Mouse (Mus musculus) splenic B cell, adult 2 months (primary cell): ENCODE data around the gene Tpm1.

ENCODE experiments used
- DNase-seq: peaks from one replicate; pipeline ENCODE4 v3.0.0-alpha.2; 2011; ENCODE audit warnings: low read depth, low spot score
- H3K27me3 ChIP-seq: 2 replicates; pipeline ENCODE4 v1.6.1; 2012; ENCODE audit warnings: mild to moderate bottlenecking, low read length, moderate library complexity, mixed read lengths; ENCODE audit not compliant: control insufficient read depth, poor library complexity, insufficient read depth, severe bottlenecking
- H3K36me3 ChIP-seq: 2 replicates; pipeline ENCODE4 v1.6.1; 2012; ENCODE audit warnings: mild to moderate bottlenecking, low read length, moderate library complexity, mixed read lengths; ENCODE audit not compliant: control insufficient read depth, poor library complexity, insufficient read depth, severe bottlenecking

Tpm1 gene

GRCm38 (mm10) chr9:67049086-67049824 is at the start of gene Tpm1:
TSS of gene Tpm1 (minus strand) at chr9:67049406.
- peak; percentile 18 for DNase-seq
- Histone ChIP-seq H3K36me3 (no peaks in the 10 kb centered on the region), H3K27me3 (peaks cover 8% of the 10 kb centered on the region; the same call in 1 of the 2 replicates)

DNA sequence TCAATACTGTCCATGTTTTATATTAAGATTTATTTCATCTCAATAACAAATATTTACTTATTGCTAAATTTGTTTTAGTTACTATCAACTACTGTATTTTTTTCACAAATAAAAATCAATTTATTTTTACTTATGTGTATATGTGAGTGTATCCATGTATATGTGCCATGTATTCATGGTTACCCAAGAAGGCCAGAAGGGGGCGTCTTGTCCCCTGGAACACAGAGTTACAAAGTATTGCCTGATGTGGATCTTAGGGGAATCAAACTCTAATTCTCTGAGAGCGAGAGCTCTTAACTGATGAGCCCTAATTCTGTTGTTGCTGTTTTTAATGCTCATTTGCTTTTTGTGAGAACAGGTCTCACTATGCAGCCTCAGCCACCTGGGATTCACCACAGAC is 45.2 kb upstream of the Tpm1 start:
- H3K27me3 ChIP-seq = no peaks in the 10 kb centered on the region
- no peaks in the 10 kb centered on the region for H3K36me3 ChIP-seq
- no peak for DNase-seq

GRCm38 (mm10) chr9:67092210-67092609 is 43.0 kb upstream of the Tpm1 start:
- Histone ChIP-seq H3K27me3 (no peaks in the 10 kb centered on the region), H3K36me3 (no peaks in the 10 kb centered on the region)
- no peak for DNase-seq

DNA sequence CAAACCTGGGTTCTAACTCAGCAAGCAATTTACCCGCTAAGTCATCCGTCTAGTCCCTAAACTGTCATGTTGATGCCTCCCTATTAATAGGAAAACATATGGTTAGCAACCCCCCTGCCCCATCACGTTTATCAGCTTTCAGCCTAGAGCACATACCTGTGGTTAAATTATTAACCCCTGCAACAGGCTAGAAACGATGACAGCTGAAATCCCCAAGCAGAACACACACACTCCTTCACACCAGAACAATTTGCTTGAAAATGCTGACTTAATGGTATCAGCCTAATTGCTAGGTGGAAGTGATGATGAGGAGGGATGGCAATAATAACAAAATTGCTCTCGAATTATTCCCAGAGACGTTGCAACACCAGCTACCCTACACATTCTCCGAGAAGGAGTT is 42.4 kb upstream of the Tpm1 start:
- DNase-seq = no peak
- H3K36me3 ChIP-seq = no peaks in the 10 kb centered on the region
- no peaks in the 10 kb centered on the region for H3K27me3 ChIP-seq

GRCm38 (mm10) chr9:67091151-67091550 is 41.9 kb upstream of the Tpm1 start:
- Histone ChIP-seq H3K36me3 (no peaks in the 10 kb centered on the region), H3K27me3 (no peaks in the 10 kb centered on the region)

GRCm38 (mm10) chr9:67090633-67091045 is 41.4 kb upstream of the Tpm1 start:
- H3K27me3 ChIP-seq = no peaks in the 10 kb centered on the region
- DNase-seq = no peak
- no peaks in the 10 kb centered on the region for H3K36me3 ChIP-seq

More at GRCm38 (mm10) chr9:67091151-67091550, 41.9 kb upstream of the Tpm1 start:
- no peak for DNase-seq

GRCm38 (mm10) chr9:67089167-67089566 is 40.0 kb upstream of the Tpm1 start:
- DNase-seq = no peak
- no peaks in the 10 kb centered on the region for H3K36me3 ChIP-seq
- no peaks in the 10 kb centered on the region for H3K27me3 ChIP-seq

DNA sequence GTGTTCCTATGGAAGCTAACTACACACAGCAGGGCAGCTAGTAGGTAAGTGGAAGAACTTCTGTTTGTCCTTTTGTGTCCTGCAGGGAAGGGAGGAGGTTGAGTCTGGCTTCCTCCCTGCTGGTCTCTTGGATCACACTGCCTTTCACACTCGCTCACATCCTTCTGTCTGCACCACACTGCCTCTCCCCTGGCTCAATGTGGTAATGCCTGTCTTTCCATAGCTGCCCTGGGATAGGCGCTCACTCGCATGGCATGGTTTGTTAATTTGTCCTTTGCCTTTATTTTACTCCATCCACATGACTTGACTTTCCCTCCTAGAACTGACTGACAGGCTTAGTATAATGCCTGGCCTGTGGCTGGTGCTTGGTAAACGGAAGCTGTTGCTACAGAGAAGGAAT is 34.6 kb upstream of the Tpm1 start:
- no peaks in the 10 kb centered on the region for H3K27me3 ChIP-seq
- no peak for DNase-seq
- no peaks in the 10 kb centered on the region for H3K36me3 ChIP-seq

DNA sequence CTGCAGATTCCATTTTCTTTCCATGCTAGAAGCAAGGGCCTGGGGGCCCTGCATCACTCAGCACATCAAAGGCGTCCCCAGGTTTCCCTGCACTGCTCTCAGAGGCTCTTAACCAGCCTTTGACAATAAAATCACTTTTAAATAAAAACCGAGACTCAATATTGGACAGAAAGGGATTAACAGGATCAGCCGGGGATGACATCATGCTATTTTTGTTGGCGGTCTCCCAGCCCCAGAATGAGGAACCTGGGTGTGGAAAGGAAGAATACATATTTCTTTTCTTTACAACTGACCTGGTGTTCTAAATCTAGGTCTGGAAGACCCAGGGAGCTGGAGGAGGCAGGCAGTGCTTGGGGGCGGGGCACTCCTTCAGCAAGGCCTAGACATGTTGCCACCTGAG is 32.5 kb upstream of the Tpm1 start:
- H3K27me3 ChIP-seq = no peaks in the 10 kb centered on the region
- no peaks in the 10 kb centered on the region for H3K36me3 ChIP-seq
- DNase-seq = no peak

DNA sequence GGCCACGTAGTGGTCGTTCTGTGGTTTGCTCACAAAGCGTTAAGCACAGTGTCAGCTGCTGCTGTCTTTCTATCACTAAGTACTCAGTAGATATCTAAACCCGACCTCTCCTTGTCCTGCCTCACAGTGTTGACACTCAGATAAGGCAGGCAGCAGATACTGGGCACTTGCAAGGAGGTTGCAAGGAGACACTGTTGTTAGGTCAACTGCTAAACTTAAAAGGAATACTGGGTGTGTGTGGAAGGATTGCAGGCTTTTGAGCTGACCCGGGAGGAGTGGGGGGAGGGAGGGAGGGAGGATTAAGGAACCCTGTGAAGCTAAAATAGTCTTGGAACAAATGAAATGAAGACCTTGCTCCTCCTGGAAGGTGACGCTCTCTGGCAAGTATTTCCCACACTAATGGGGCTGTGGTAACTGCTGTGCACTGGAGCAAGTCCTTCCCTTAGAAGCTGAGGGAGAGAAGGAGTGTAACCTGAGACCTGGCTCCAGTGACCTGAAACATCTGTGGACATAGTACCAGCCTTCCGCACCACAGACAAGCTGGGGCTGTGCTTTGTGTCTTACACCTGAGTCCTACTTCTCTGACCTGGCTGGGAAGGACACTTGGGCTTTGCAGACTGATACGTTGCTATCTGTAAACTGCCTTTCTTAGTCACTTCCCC is 28.6 kb upstream of the Tpm1 start:
- no peaks in the 10 kb centered on the region for H3K27me3 ChIP-seq
- H3K36me3 ChIP-seq = no peaks in the 10 kb centered on the region
- DNase-seq = no peak

DNA sequence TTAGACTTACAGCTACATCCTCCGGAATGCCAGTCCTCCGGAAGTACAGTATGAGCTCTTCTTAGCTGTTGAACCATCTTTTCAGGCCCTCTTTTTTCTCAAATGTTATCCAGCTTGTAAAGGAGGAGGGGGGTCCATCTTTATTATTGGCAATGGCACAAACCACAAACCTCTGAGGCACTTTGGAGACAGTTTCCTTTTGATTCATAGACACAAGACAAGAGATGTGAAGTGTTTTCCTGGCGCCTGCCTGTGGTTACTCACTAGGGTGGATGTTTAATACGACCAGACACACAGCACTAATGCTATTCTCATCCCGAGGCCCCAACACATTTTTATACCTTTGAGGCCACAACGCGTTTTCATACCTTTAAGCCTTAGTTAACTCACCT is 28.1 kb upstream of the Tpm1 start:
- no peaks in the 10 kb centered on the region for H3K27me3 ChIP-seq
- no peak for DNase-seq

GRCm38 (mm10) chr9:67072182-67072581 is 23.0 kb upstream of the Tpm1 start:
- no peak for DNase-seq
- Histone ChIP-seq H3K27me3 (no peaks in the 10 kb centered on the region), H3K36me3 (no peaks in the 10 kb centered on the region)

More for the DNA sequence above, 28.1 kb upstream of the Tpm1 start:
- no peaks in the 10 kb centered on the region for H3K36me3 ChIP-seq

DNA sequence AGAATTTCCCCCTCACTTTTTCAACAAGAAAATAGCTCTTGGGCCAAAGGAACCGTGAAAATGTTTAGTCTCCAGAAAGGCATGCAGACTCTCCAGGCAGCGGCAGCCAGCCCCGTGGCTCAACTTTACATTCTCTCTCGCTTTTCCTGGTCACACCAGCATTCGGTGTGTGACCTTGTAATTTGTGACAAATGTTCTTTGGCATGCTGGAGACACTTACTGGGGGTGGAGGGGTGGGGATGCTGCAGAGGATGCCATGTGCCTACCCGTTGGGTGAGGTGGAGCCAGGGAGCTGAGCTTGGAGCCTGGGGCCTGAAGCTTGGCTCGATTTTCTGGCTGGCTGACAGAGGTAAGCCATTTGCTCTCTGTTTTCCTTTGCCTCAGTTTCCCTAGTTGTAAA is 22.4 kb upstream of the Tpm1 start:
- DNase-seq = no peak
- H3K27me3 ChIP-seq = no peaks in the 10 kb centered on the region

DNA sequence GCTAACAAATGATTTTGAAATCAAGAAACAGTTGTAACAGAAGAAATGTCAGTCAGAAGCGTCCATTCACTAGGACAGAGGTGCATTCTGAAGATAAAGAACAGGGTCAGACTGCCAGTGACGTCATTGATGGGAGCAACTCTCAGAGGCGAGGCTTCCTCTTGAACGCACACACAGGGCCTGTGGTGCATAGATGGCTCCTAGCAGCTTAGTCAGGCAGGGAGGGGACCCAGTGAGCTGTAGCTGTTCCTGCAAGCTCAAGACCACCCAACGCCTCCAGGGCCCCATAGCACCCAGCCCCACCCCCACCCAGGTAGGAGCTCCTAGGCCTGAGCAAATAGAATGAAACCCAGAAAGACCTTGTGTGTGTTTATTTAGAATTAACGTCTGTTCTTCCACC is 21.9 kb upstream of the Tpm1 start:
- DNase-seq = no peak
- Histone ChIP-seq H3K27me3 (no peaks in the 10 kb centered on the region), H3K36me3 (no peaks in the 10 kb centered on the region)

More for the DNA sequence above, 22.4 kb upstream of the Tpm1 start:
- no peaks in the 10 kb centered on the region for H3K36me3 ChIP-seq

DNA sequence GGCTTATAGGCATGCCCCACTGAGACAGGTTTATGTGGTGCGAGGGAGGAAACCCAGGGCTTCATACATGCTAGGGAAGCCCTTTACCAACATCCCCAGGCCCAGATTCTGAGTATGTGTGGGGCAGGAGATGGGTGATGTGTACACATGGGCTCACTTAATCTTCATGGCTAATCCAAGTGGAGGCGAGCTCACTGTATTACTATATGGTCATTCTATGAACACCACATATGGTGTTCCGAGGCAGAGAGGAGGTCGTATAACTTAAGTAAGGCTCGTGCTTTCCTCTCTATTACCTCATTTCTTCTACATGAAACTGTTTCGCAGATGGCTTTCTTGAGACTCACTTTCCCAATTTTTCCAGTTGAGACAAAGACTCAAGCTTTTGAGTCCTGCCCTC is 17.4 kb upstream of the Tpm1 start:
- Histone ChIP-seq H3K36me3 (no peaks in the 10 kb centered on the region), H3K27me3 (no peaks in the 10 kb centered on the region)
- no peak for DNase-seq
